Mouse (Mus musculus) stomach, embryonic 14.5 days (tissue): ENCODE measurements around the gene Gpbp1l1. TPM values are rescaled to one million over a fixed set of nuclear protein-coding genes. Genes with fewer than 3 reads are reported as not detected.

Experiments used
- ATAC-seq: fragments of 200-750 bp; cut with Nextera tagmentation; 2 replicates; pipeline ENCODE4 v1.8.0; 2017; ENCODE audit warnings: low read depth, moderate TSS enrichment; ENCODE audit not compliant: insufficient number of reproducible peaks, insufficient read depth, low FRiP score
- H3K27ac ChIP-seq: fragments of 300-500 bp; sonication (generic); 2 replicates; pipeline ENCODE4 v1.5.1; 2014; ENCODE audit warnings: mild to moderate bottlenecking, low read length, moderate library complexity, mixed read lengths
- H3K27me3 ChIP-seq: fragments of 300-500 bp; sonication (generic); 2 replicates; pipeline ENCODE4 v1.6.1; 2014; ENCODE audit warnings: low read length, control low read depth, mixed read lengths; ENCODE audit not compliant: control insufficient read depth, insufficient read depth
- H3K36me3 ChIP-seq: fragments of 300-500 bp; sonication (generic); 2 replicates; pipeline ENCODE4 v1.6.1; 2014; ENCODE audit warnings: mild to moderate bottlenecking, control low read depth, low read length, moderate library complexity, mixed read lengths; ENCODE audit not compliant: control insufficient read depth, insufficient read depth
- H3K4me1 ChIP-seq: fragments of 300-500 bp; sonication (generic); 2 replicates; pipeline ENCODE4 v1.6.1; 2014; ENCODE audit warnings: low read length, control low read depth, mixed read lengths; ENCODE audit not compliant: control insufficient read depth, insufficient read depth
- H3K4me2 ChIP-seq: fragments of 300-500 bp; sonication (generic); replicated peaks from 2 replicates; pipeline ENCODE4 v1.6.1; 2014; ENCODE audit warnings: low read depth, low read length, control low read depth
- H3K4me3 ChIP-seq: fragments of 300-500 bp; sonication (generic); 2 replicates; pipeline ENCODE4 v1.5.1; 2014; ENCODE audit warnings: low read depth, low read length, control low read depth
- H3K9ac ChIP-seq: fragments of 300-500 bp; sonication (generic); replicated peaks from 2 replicates; pipeline ENCODE4 v1.6.1; 2014; ENCODE audit warnings: low read depth, mild to moderate bottlenecking, control low read depth, low read length, moderate library complexity, mixed read lengths
- H3K9me3 ChIP-seq: fragments of 300-500 bp; sonication (generic); 2 replicates; pipeline ENCODE4 v1.6.1; 2016; ENCODE audit warnings: low read depth, low read length, control low read depth; ENCODE audit not compliant: control insufficient read depth
- WGBS: fragments of 180-500 bp; shearing (Covaris S2); extraction: QIAGEN DNeasy Blood & Tissue Kit; methylation state at CpG from one replicate; pipeline ENCODE4 v1.1.7; 2014; 5-methylcytosine and 5-hydroxymethylcytosine counted together
- polyA plus RNA-seq: library from polyadenylated mRNA; unstranded; fragments of >200 nt; fragmentation: Nextera tagmentation; extraction: Ambion mirVana; gene quantifications from 2 replicates; pipeline ENCODE4 v1.2.1, GENCODE M21; 2014

Gpbp1l1 gene
- polyA plus RNA-seq, 1 experiment from 2014 or later: 52.2 TPM

DNA sequence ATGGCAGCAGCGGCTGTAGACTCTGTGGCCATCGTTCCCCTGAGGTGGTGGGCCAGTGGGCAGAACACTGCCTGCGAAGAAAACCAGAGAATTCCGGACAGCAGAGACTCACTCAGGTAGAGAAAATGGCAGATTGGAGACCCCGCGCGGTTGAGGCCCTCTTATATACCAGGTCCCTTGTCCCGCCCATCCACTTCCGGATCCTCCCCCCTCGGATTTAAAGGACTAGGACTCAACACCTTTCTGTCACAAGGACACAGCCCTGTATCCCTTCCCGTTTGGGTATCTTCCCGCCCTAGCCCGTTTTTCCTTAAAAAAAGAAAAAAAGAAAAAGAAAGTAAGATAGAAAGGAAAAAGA lies 69.9 kb downstream of the Gpbp1l1 start:
- H3K4me3 ChIP-seq: peak overlapping the region; percentile 100
- peak; percentile 91 for ATAC-seq
- H3K9ac ChIP-seq: peak overlapping the region; percentile 93
- peaks cover 4% of the 10 kb centered on the region for H3K36me3 ChIP-seq
- no peaks in the 10 kb centered on the region for H3K9me3 ChIP-seq
- H3K4me2 ChIP-seq: peak overlapping the region; percentile 67
- WGBS: 0% methylated on average over 13 of the region's 13 CpGs
- peak overlapping the region; percentile 98 for H3K27ac ChIP-seq
- H3K27me3 ChIP-seq: no peaks in the 10 kb centered on the region
- peaks cover 12% of the 10 kb centered on the region for H3K4me1 ChIP-seq

DNA sequence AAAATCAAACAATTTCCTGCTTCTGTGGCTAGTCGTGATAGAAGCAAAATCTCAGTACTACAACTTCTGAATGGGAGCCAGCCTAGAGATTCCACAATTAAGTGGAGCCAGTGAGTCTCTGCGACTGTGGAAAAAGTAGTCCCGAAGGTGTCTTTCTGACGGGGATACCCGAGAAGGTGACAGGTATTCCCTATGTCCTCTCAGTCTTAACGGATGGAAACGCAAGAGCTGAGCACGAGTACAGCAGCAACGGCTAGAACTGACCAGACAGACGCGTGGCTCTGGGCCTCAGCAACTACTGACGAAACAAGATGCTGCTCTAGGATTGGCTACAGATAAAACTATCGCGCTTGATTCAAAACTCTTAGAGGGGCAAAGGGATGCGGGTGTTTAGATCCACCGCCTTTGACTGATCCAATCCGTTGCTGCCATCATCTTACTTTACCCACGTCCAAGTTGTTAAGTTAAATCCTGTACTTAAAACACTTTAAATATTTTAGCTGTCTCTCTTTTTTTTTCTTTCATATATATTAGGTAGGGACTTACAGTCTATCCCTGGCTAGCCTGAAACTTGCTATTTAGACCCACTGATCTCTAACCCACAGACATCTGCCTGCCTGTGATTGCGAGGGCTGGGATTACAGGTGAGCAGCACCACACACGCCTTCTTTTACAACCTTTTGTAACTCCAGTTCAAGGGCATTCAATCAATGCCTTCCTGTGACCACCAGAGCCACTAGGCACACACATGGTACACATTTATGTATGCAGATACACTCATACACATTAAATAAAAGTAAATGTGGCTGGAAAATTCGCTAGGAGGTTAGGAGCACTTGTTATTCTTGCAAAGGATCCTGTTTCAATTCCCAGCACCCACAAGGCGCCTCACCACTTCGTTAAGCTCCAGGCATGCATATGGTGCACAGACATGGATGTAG lies 70.5 kb downstream of the Gpbp1l1 start, which contains the start of gene Nasp:
Gene Nasp, minus strand, starts transcription at position 220 of the 941 bp plus-strand sequence.
- peak within 1 kb of the TSS; percentile 67 for H3K4me2 ChIP-seq
- peaks cover 4% of the 10 kb centered on the region; the same call in 1 of the 2 replicates for H3K36me3 ChIP-seq
- H3K27me3 ChIP-seq: no peaks in the 10 kb centered on the region
- H3K4me3 ChIP-seq: peak within 1 kb of the TSS; percentile 100
- ATAC-seq: peak; percentile 89
- H3K9ac ChIP-seq: peak within 1 kb of the TSS; percentile 93
- peak within 1 kb of the TSS; percentile 98 for H3K27ac ChIP-seq
- WGBS: 7% methylated on average over 23 of the region's 23 CpGs
- no peaks in the 10 kb centered on the region for H3K9me3 ChIP-seq
- H3K4me1 ChIP-seq: peaks cover 12% of the 10 kb centered on the region

DNA sequence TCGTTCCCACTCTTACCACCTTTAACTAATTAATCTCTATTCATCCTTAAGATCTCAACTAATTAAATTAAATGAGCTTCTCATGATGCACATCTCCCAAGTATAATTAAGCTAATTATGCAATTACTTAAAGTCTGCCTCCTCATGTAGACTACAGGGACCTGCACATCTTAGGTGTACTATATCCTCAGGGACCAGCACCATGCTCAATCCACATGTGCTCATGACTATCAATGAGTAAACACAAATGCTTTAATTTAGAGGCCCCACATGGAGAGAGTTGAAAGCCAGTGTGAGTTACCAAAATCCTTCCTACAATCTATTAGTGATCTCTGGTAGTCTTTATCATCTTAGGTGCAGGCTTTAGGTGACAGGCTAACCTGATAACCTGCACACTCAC lies 77.7 kb downstream of the Gpbp1l1 start:
- Histone ChIP-seq H3K4me3 (no peak overlapping the region), H3K36me3 (peaks cover 44% of the 10 kb centered on the region), H3K4me1 (no peaks in the 10 kb centered on the region), H3K27me3 (no peaks in the 10 kb centered on the region), H3K9me3 (no peaks in the 10 kb centered on the region), H3K4me2 (no peak overlapping the region), H3K9ac (no peak overlapping the region), H3K27ac (no peak overlapping the region)
- 93% methylated on average over 1 of the region's 1 CpGs for WGBS
- no peak for ATAC-seq

- Histone ChIP-seq H3K27ac (no peak overlapping the region), H3K4me1 (no peaks in the 10 kb centered on the region), H3K9me3 (no peaks in the 10 kb centered on the region), H3K27me3 (no peaks in the 10 kb centered on the region), H3K36me3 (peaks cover 76% of the 10 kb centered on the region), H3K4me3 (no peak overlapping the region), H3K9ac (no peak overlapping the region), H3K4me2 (no peak overlapping the region)
- WGBS: 92% methylated on average over 6 of the region's 6 CpGs
- ATAC-seq: no peak
Measured at GRCm38 (mm10) chr4:116638821-116639220, 81.4 kb downstream of the Gpbp1l1 start.

DNA sequence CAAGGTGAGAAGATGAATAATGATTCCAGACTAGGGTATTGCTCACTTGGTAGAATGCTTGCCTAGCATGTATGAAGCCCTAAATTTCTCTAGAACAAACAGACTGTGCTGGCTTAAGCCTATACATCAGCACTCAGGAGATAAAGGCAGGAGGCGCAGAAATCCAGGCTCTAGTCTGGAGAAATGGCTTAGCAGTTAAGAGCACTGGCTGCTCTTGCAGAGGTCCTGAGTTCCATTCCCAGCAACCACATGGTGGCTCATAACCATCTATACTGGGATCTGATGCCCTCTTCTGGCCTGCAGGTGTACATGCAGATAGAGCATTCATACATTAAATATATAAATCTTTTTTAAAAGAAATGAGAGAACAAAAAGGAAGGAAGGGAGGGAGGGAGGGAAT lies 84.6 kb downstream of the Gpbp1l1 start:
- Histone ChIP-seq H3K9ac (no peak overlapping the region), H3K4me2 (no peak overlapping the region), H3K27me3 (no peaks in the 10 kb centered on the region), H3K9me3 (no peaks in the 10 kb centered on the region), H3K4me3 (no peak overlapping the region), H3K27ac (no peak overlapping the region), H3K36me3 (peaks cover 70% of the 10 kb centered on the region), H3K4me1 (no peaks in the 10 kb centered on the region)
- no peak for ATAC-seq
- 100% methylated on average over 1 of the region's 1 CpGs for WGBS

Other genes starting within 250 kb of the Gpbp1l1 start
- gene Mast2, start 93.5 kb upstream of the Gpbp1l1 start, polyA plus RNA-seq: 23.4 and 24.6 TPM in 2 replicates
- 4.5 and 4.6 TPM in 2 replicates for gene Ipp, start 50.1 kb upstream of the Gpbp1l1 start, polyA plus RNA-seq
- 22.1 and 23.5 TPM in 2 replicates for gene Tmem69, start 1.7 kb upstream of the Gpbp1l1 start, polyA plus RNA-seq
- gene Ccdc17, start 39.0 kb downstream of the Gpbp1l1 start, polyA plus RNA-seq: 3.8 and 4.7 TPM in 2 replicates
- gene Nasp, start 70.3 kb downstream of the Gpbp1l1 start, polyA plus RNA-seq: 150 and 162 TPM in 2 replicates
- 781 and 795 TPM in 2 replicates for gene Akr1a1, start 94.0 kb downstream of the Gpbp1l1 start, polyA plus RNA-seq
- 1,331 and 1,341 TPM in 2 replicates for gene Prdx1, start 127.9 kb downstream of the Gpbp1l1 start, polyA plus RNA-seq
- gene Mmachc, start 150.7 kb downstream of the Gpbp1l1 start, polyA plus RNA-seq: 18.4 and 19.1 TPM in 2 replicates
- 40.0 and 44.3 TPM in 2 replicates for gene Ccdc163, start 150.9 kb downstream of the Gpbp1l1 start, polyA plus RNA-seq
- gene Tesk2, start 163.3 kb downstream of the Gpbp1l1 start, polyA plus RNA-seq: 7.5 and 9.8 TPM in 2 replicates
- gene Toe1, start 250.0 kb downstream of the Gpbp1l1 start, polyA plus RNA-seq: 31.8 and 33.7 TPM in 2 replicates